Mouse (Mus musculus) retina, postnatal 1 day (tissue): ENCODE data around the gene Tatdn2.
A peak's percentile ranks its signal among the peaks of the same experiment; 100 is the strongest.

ENCODE experiments used
- DNase-seq: peaks from one replicate; pipeline ENCODE4 v3.0.0-alpha.2; 2012

Tatdn2 gene

GRCm38 (mm10) chr6:113717541-113717940 lies 20.7 kb downstream of the Tatdn2 start:
- DNase-seq, result no peak

GRCm38 (mm10) chr6:113719878-113720277 lies 23.0 kb downstream of the Tatdn2 start, which contains the start of gene Ghrl:
Ghrl (minus strand) TSS chr6:113719880.
- DNase-seq, result no peak

GRCm38 (mm10) chr6:113721061-113721460 lies 24.2 kb downstream of the Tatdn2 start:
- DNase-seq, result no peak

GRCm38 (mm10) chr6:113728181-113728580 lies 31.3 kb downstream of the Tatdn2 start:
- DNase-seq, result no peak

- DNase-seq, result no peak
These were observed 34.4 kb downstream of the Tatdn2 start for GRCm38 (mm10) chr6:113731296-113731695.

GRCm38 (mm10) chr6:113737318-113738046 lies 40.6 kb downstream of the Tatdn2 start:
- DNase-seq, result no peak

- DNase-seq, result peak; percentile 95
These were observed 43.7 kb downstream of the Tatdn2 start, which contains the start of gene Sec13 for GRCm38 (mm10) chr6:113740236-113741217. Sec13 (minus strand) TSS chr6:113740743.

GRCm38 (mm10) chr6:113741425-113741824 lies 44.6 kb downstream of the Tatdn2 start:
- DNase-seq, result no peak

- no peak for DNase-seq
These were observed 45.5 kb downstream of the Tatdn2 start for GRCm38 (mm10) chr6:113742321-113742720.

GRCm38 (mm10) chr6:113743111-113743510 lies 46.3 kb downstream of the Tatdn2 start:
- no peak for DNase-seq

GRCm38 (mm10) chr6:113745117-113745516 lies 48.3 kb downstream of the Tatdn2 start:
- no peak for DNase-seq

GRCm38 (mm10) chr6:113747284-113747683 lies 50.4 kb downstream of the Tatdn2 start:
- DNase-seq, result no peak

GRCm38 (mm10) chr6:113748351-113748750 lies 51.5 kb downstream of the Tatdn2 start:
- peak; percentile 10 for DNase-seq

GRCm38 (mm10) chr6:113749119-113749685 lies 52.4 kb downstream of the Tatdn2 start:
- no peak for DNase-seq
